Mouse (Mus musculus): ENCODE data around the gene Grm2. TPM values are rescaled to one million over a fixed set of nuclear protein-coding genes. Genes with fewer than 3 reads are reported as not detected.
"Not testable (repeated sequence)": the region's sequence is repeated elsewhere in the genome, so short reads cannot be mapped to it uniquely, and the experiment has no call there.

Grm2 gene
- polyA plus RNA-seq, 1 experiment from 2014 or later, result not detected

- Histone ChIP-seq H3K27ac (ENCODE audit: low read depth, low read length) (no peak overlapping the region), H3K9ac (ENCODE audit: low read depth, low read length) (no peak overlapping the region), H3K4me2 (no peak overlapping the region), H3K27me3 (replicated peaks; ENCODE audit: control insufficient read depth, insufficient read depth, low read length) (no peaks in the 10 kb centered on the region), H3K36me3 (ENCODE audit: control insufficient read depth, insufficient read depth, low read length) (no peaks in the 10 kb centered on the region), H3K4me3 (ENCODE audit: low read depth, low read length) (no peak overlapping the region), H3K4me1 (replicated peaks; ENCODE audit: control insufficient read depth, insufficient read depth, low read length) (no peaks in the 10 kb centered on the region), H3K9me3 (ENCODE audit: control insufficient read depth, low read length) (no peaks in the 10 kb centered on the region)
- DNase-seq (ENCODE audit: low spot score), result no peak
- 59% methylated on average over 2 of the region's 2 CpGs for WGBS
- no peak for ATAC-seq (replicated peaks; ENCODE audit: low FRiP score)
These were observed 41.9 kb downstream of the Grm2 start for GRCm38 (mm10) chr9:106613951-106614350.

DNA sequence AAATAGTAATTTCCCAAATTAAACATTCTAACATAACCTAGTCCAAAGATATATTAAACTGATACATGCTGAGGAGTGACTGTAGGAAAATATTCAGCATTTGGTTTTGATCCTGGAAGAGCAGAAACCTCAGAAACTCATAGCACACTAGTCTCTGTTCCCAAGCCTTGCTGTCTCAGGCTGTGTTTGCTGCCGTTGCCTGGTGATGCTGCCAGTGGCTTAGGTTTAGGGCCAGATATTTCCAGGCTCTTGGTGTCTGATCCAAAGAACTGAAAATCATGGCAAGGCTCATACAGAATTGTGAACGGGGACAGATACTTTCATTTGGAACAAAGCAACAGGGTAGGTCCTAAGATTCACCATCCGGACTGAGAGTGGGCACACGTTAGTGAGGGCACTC, 45.2 kb downstream of the Grm2 start:
- Histone ChIP-seq H3K9ac (ENCODE audit: low read depth, low read length) (no peak overlapping the region), H3K36me3 (ENCODE audit: control insufficient read depth, insufficient read depth, low read length) (no peaks in the 10 kb centered on the region), H3K27ac (ENCODE audit: low read depth, low read length) (no peak overlapping the region), H3K4me1 (replicated peaks; ENCODE audit: control insufficient read depth, insufficient read depth, low read length) (no peaks in the 10 kb centered on the region), H3K9me3 (ENCODE audit: control insufficient read depth, low read length) (no peaks in the 10 kb centered on the region), H3K27me3 (replicated peaks; ENCODE audit: control insufficient read depth, insufficient read depth, low read length) (no peaks in the 10 kb centered on the region), H3K4me2 (no peak overlapping the region), H3K4me3 (ENCODE audit: low read depth, low read length) (no peak overlapping the region)
- ATAC-seq (replicated peaks; ENCODE audit: low FRiP score), result no peak
- WGBS, result 82% methylated on average over 4 of the region's 4 CpGs
- DNase-seq (ENCODE audit: low spot score), result no peak

GRCm38 (mm10) chr9:106600546-106600945, 55.3 kb downstream of the Grm2 start:
- no peak for ATAC-seq (replicated peaks; ENCODE audit: low FRiP score)
- no peaks in the 10 kb centered on the region for H3K9me3 ChIP-seq (ENCODE audit: control insufficient read depth, low read length)
- H3K9ac ChIP-seq (ENCODE audit: low read depth, low read length), result no peak overlapping the region
- no peak overlapping the region for H3K27ac ChIP-seq (ENCODE audit: low read depth, low read length)
- H3K4me1 ChIP-seq (replicated peaks; ENCODE audit: control insufficient read depth, insufficient read depth, low read length), result no peaks in the 10 kb centered on the region
- WGBS, result 24% methylated on average over 8 of the region's 8 CpGs
- no peaks in the 10 kb centered on the region for H3K27me3 ChIP-seq (replicated peaks; ENCODE audit: control insufficient read depth, insufficient read depth, low read length)
- no peak overlapping the region for H3K4me3 ChIP-seq (ENCODE audit: low read depth, low read length)
- DNase-seq (ENCODE audit: low spot score), result no peak
- H3K36me3 ChIP-seq (ENCODE audit: control insufficient read depth, insufficient read depth, low read length), result no peaks in the 10 kb centered on the region
- no peak overlapping the region for H3K4me2 ChIP-seq

DNA sequence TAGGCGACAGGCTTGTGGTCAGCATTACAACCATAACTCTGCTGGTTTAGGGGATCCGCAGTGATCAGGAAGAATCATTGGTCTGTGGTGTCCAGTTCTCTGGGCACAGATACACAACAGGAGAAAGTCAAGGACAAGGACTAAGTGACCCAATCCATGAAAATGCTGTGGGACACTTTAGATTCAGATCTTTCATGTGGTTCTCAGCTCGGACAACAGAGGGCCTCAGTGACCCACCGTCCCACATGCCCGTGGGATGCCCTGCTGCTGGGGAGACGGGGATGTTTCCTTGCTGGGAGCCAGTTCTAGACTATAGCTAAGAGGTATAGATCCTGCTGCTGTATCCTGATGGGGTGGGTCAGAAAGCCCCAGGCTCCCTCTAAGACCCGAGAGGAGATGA, 57.4 kb downstream of the Grm2 start:
- H3K4me3 ChIP-seq (ENCODE audit: low read depth, low read length), result no peak overlapping the region
- no peak overlapping the region for H3K27ac ChIP-seq (ENCODE audit: low read depth, low read length)
- 37% methylated on average over 7 of the region's 7 CpGs for WGBS
- H3K4me1 ChIP-seq (replicated peaks; ENCODE audit: control insufficient read depth, insufficient read depth, low read length), result no peaks in the 10 kb centered on the region
- no peaks in the 10 kb centered on the region for H3K9me3 ChIP-seq (ENCODE audit: control insufficient read depth, low read length)
- H3K4me2 ChIP-seq, result no peak overlapping the region
- ATAC-seq (replicated peaks; ENCODE audit: low FRiP score) (no peak), DNase-seq (ENCODE audit: low spot score) (no peak)
- no peaks in the 10 kb centered on the region for H3K27me3 ChIP-seq (replicated peaks; ENCODE audit: control insufficient read depth, insufficient read depth, low read length)
- H3K9ac ChIP-seq (ENCODE audit: low read depth, low read length), result no peak overlapping the region
- H3K36me3 ChIP-seq (ENCODE audit: control insufficient read depth, insufficient read depth, low read length), result no peaks in the 10 kb centered on the region

DNA sequence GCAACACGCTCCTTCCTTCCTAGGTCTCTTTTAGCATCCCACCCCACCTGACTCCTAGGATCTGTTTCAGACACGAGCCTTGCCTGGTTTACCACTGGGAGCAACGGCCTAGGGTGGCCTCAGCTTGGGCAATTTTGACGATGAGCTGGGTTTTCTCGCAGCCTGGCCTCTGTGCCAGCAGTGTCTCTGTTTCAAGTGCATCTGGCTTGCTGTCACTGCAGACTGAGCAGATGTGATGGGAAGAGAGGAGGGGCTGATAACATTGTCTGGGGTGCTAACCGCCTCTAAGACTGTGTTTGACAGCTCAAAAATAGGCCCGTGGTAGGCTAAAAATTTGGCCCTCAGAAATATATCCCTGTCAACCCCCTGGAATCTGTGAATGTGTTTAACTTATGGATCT, 60.0 kb downstream of the Grm2 start:
- Histone ChIP-seq H3K4me1 (replicated peaks; ENCODE audit: control insufficient read depth, insufficient read depth, low read length) (no peaks in the 10 kb centered on the region), H3K27me3 (replicated peaks; ENCODE audit: control insufficient read depth, insufficient read depth, low read length) (no peaks in the 10 kb centered on the region), H3K36me3 (ENCODE audit: control insufficient read depth, insufficient read depth, low read length) (no peaks in the 10 kb centered on the region), H3K4me3 (ENCODE audit: low read depth, low read length) (no peak overlapping the region), H3K9ac (ENCODE audit: low read depth, low read length) (no peak overlapping the region), H3K27ac (ENCODE audit: low read depth, low read length) (no peak overlapping the region), H3K9me3 (ENCODE audit: control insufficient read depth, low read length) (no peaks in the 10 kb centered on the region), H3K4me2 (no peak overlapping the region)
- ATAC-seq (replicated peaks; ENCODE audit: low FRiP score), result no peak
- WGBS, result 69% methylated on average over 7 of the region's 7 CpGs
- DNase-seq (ENCODE audit: low spot score), result no peak

DNA sequence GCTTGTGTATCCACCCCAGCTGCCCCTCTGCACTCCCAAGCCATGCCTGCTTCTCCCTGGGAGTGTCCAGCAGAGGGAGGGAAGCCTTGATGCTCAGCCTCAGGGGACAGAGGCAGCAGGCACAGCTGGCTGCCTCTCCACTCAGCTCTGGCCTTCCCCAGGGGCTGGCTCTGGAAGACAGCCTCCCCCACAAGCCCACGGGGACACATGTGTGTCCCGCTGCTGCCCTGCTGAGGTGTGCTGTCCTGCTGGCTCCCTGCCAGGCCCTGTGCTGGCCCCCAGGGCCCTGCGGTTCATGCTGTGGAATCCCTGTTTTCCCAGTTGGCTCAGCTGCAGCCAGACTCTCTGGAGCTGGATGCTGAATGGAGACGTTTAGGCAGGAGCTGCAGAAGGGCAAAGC, 60.5 kb downstream of the Grm2 start:
- H3K4me2 ChIP-seq; ATAC-seq (replicated peaks; ENCODE audit: low FRiP score); H3K36me3 ChIP-seq (ENCODE audit: control insufficient read depth, insufficient read depth, low read length); H3K9me3 ChIP-seq (ENCODE audit: control insufficient read depth, low read length); H3K4me3 ChIP-seq (ENCODE audit: low read depth, low read length); H3K27me3 ChIP-seq (replicated peaks; ENCODE audit: control insufficient read depth, insufficient read depth, low read length); DNase-seq (ENCODE audit: low spot score); H3K9ac ChIP-seq (ENCODE audit: low read depth, low read length); H3K4me1 ChIP-seq (replicated peaks; ENCODE audit: control insufficient read depth, insufficient read depth, low read length); H3K27ac ChIP-seq (ENCODE audit: low read depth, low read length): not testable (repeated sequence)
- WGBS, result 21% methylated on average over 4 of the region's 4 CpGs

Other genes starting within 250 kb of the Grm2 start
- gene Rpl29, start 226.6 kb downstream of the Grm2 start, polyA plus RNA-seq (2014; fragmentation: Nextera tagmentation; extraction: Ambion mirVana), result 1,192 and 1,256 TPM in 2 replicates
- 51.1 and 52.3 TPM in 2 replicates for gene Acy1, start 217.8 kb downstream of the Grm2 start, polyA plus RNA-seq (2014; fragmentation: Nextera tagmentation; extraction: Ambion mirVana)
- gene Abhd14b, start 208.6 kb downstream of the Grm2 start, polyA plus RNA-seq (2014; fragmentation: Nextera tagmentation; extraction: Ambion mirVana), result 19.5 and 19.7 TPM in 2 replicates
- gene Abhd14a, start 208.4 kb downstream of the Grm2 start, polyA plus RNA-seq (2014; fragmentation: Nextera tagmentation; extraction: Ambion mirVana), result 53.6 and 54.0 TPM in 2 replicates
- gene Pcbp4, start 202.8 kb downstream of the Grm2 start, polyA plus RNA-seq (2014; fragmentation: Nextera tagmentation; extraction: Ambion mirVana), result 62.4 and 63.2 TPM in 2 replicates
- gene Gpr62, start 190.1 kb downstream of the Grm2 start, polyA plus RNA-seq (2014; fragmentation: Nextera tagmentation; extraction: Ambion mirVana), result 0.11 TPM in 1 of 2 replicates, not detected in the other
- gene Rrp9, start 180.1 kb downstream of the Grm2 start, polyA plus RNA-seq (2014; fragmentation: Nextera tagmentation; extraction: Ambion mirVana), result 85.4 and 92.8 TPM in 2 replicates
- gene Parp3, start 179.1 kb downstream of the Grm2 start, polyA plus RNA-seq (2014; fragmentation: Nextera tagmentation; extraction: Ambion mirVana), result 1.5 and 1.6 TPM in 2 replicates
- not detected in 2 replicates for gene Iqcf1, start 156.1 kb downstream of the Grm2 start, polyA plus RNA-seq (2014; fragmentation: Nextera tagmentation; extraction: Ambion mirVana)
- not detected in 2 replicates for gene Iqcf5, start 141.5 kb downstream of the Grm2 start, polyA plus RNA-seq (2014; fragmentation: Nextera tagmentation; extraction: Ambion mirVana)
- not detected in 2 replicates for gene Iqcf3, start 94.5 kb downstream of the Grm2 start, polyA plus RNA-seq (2014; fragmentation: Nextera tagmentation; extraction: Ambion mirVana)
- gene Iqcf4, start 85.1 kb downstream of the Grm2 start, polyA plus RNA-seq (2014; fragmentation: Nextera tagmentation; extraction: Ambion mirVana), result not detected in 2 replicates
- not detected in 2 replicates for gene Iqcf6, start 29.5 kb downstream of the Grm2 start, polyA plus RNA-seq (2014; fragmentation: Nextera tagmentation; extraction: Ambion mirVana)
- gene Tex264, start 29.8 kb upstream of the Grm2 start, polyA plus RNA-seq (2014; fragmentation: Nextera tagmentation; extraction: Ambion mirVana), result 29.3 and 33.1 TPM in 2 replicates
- 4.0 and 4.5 TPM in 2 replicates for gene Rad54l2, start 133.1 kb upstream of the Grm2 start, polyA plus RNA-seq (2014; fragmentation: Nextera tagmentation; extraction: Ambion mirVana)
- 35.5 and 45.4 TPM in 2 replicates for gene Dcaf1, start 165.8 kb upstream of the Grm2 start, polyA plus RNA-seq (2014; fragmentation: Nextera tagmentation; extraction: Ambion mirVana)
- 10.9 and 11.4 TPM in 2 replicates for gene Rbm15b, start 231.3 kb upstream of the Grm2 start, polyA plus RNA-seq (2014; fragmentation: Nextera tagmentation; extraction: Ambion mirVana)
- 352 TPM in 2 replicates for gene Manf, start 235.9 kb upstream of the Grm2 start, polyA plus RNA-seq (2014; fragmentation: Nextera tagmentation; extraction: Ambion mirVana)